11 mouse cellular contexts compared by ENCODE assay signal in genomic region chr2:113655890-113656614, GRCm38 (mm10).
DNase-seq lines count a peak whose midpoint lies in the region; ATAC-seq and TF ChIP-seq lines count a peak whose summit lies in the region.
"Had no signal": no experiment of that assay in that cellular context is flagged by ENCODE, and none has a peak within 500 bp of the region (broad histone marks: within the 10 kb centered on the region; RNA-seq: fewer than 3 reads in every experiment).

No protein-coding gene starts in this region.

- ATAC-seq in common myeloid progenitor, adult 5-6 weeks (replicated peaks; ENCODE audit: low read depth, poor library complexity, severe bottlenecking): peak; percentile 98
- ATAC-seq: intestine, postnatal 0 days had no signal

- no peak overlapping the region for H3K9ac ChIP-seq in CH12.LX (ENCODE audit: insufficient read depth, low read depth)
- H3K9ac ChIP-seq: lung, embryonic 15.5 days had no signal

- H3K27ac ChIP-seq in left cerebral cortex, adult 2 months: no peak overlapping the region
- H3K27ac ChIP-seq in CH12.LX (ENCODE audit: insufficient read depth, low read depth): no peak overlapping the region
- H3K27ac ChIP-seq: lung, embryonic 15.5 days had no signal

- H3K27me3 ChIP-seq in CH12.LX (replicated peaks): no peaks in the 10 kb centered on the region
- H3K27me3 ChIP-seq: lung, embryonic 15.5 days had no signal

- H3K4me2 ChIP-seq in CH12.LX (ENCODE audit: insufficient read depth, low read depth, poor library complexity, severe bottlenecking): no peak overlapping the region
- H3K4me2 ChIP-seq: lung, embryonic 15.5 days had no signal

- H3K9me3 ChIP-seq in CH12.LX (replicated peaks; ENCODE audit: low read length): no peaks in the 10 kb centered on the region
- H3K9me3 ChIP-seq: embryonic facial prominence, embryonic 10.5 days; lung, embryonic 15.5 days had no signal

- TF ChIP-seq POLR2A in CH12.LX (IDR thresholded peaks at IDR 0.05; ENCODE audit: low read depth, low read length): no peak
- no peak for TF ChIP-seq POLR2A in brain, embryonic 14.5 days (IDR thresholded peaks at IDR 0.05; ENCODE audit: borderline replicate concordance, extremely low read depth, insufficient read depth, insufficient read length, poor library complexity, severe bottlenecking)

- TF ChIP-seq RAD21 in CH12.LX (IDR thresholded peaks at IDR 0.05; ENCODE audit: low read depth, low read length): no peak

- intact Hi-C loops in left cerebral cortex, postnatal 4 days (cut with DNase I): no loop called here
- intact Hi-C loops in left cerebral cortex, adult 2 months (cut with DNase I): no loop called here

- in situ Hi-C loops in CH12.LX (cut with MboI; ENCODE audit: low pct_ligation_motif_present, low pct_unique_long_range_greater_than_20kb, low sequenced_read_pairs): no loop called here

- H3K79me2 ChIP-seq in CH12.LX (replicated peaks; ENCODE audit: control insufficient read depth, extremely low read depth, insufficient read depth, poor library complexity, severe bottlenecking): no peaks in the 10 kb centered on the region

- TF ChIP-seq CTCF in left cerebral cortex, adult 2 months (IDR thresholded peaks at IDR 0.05): no peak
- TF ChIP-seq CTCF in CH12.LX (conservative IDR thresholded peaks at IDR 0.05 in 1 of 2, IDR thresholded peaks at IDR 0.05 in 1 of 2; ENCODE audit: low read depth in 2 of 2, low read length in 2 of 2): no peak
- TF ChIP-seq CTCF in brain, embryonic 14.5 days (IDR thresholded peaks at IDR 0.05; ENCODE audit: borderline replicate concordance, extremely low read depth, insufficient read depth, insufficient read length): no peak

- H3K36me3 ChIP-seq in CH12.LX (replicated peaks in 1 of 2; ENCODE audit: control insufficient read depth in 1 of 2, insufficient read depth in 1 of 2, low read length in 1 of 2): no peaks in the 10 kb centered on the region
- H3K36me3 ChIP-seq: embryonic facial prominence, embryonic 10.5 days; lung, embryonic 15.5 days had no signal

- no peak overlapping the region for H3K4me3 ChIP-seq in left cerebral cortex, adult 2 months
- no peak overlapping the region for H3K4me3 ChIP-seq in CH12.LX (replicated peaks in 1 of 3; ENCODE audit: low read depth in 2 of 3, low read length in 2 of 3, poor library complexity in 1 of 3)
- H3K4me3 ChIP-seq: embryonic facial prominence, embryonic 10.5 days; lung, embryonic 15.5 days had no signal

- TF ChIP-seq EP300 in CH12.LX (IDR thresholded peaks at IDR 0.05; ENCODE audit: low read length): no peak

- DNase-seq in left cerebral cortex, postnatal 4 days: peak; percentile 19
- no peak for DNase-seq in left cerebral cortex, adult 2 months (ENCODE audit: extremely low spot score in 1 of 2, low spot score in 2 of 2)
- peak; percentile 2 for DNase-seq in CH12.LX (ENCODE audit: extremely low read depth)
- peak; percentile 13 for DNase-seq in brain, embryonic 14.5 days (ENCODE audit: low read depth)
- no peak for DNase-seq in spleen, postnatal 4 days (ENCODE audit: low spot score in 2 of 2)
- no peak for DNase-seq in kidney, postnatal 10 days
- DNase-seq: adrenal gland, postnatal 25 days had no signal

- dilution Hi-C loops in CH12.LX (cut with MboI; ENCODE audit: extremely low pct_ligation_motif_present, extremely low pct_unique_long_range_greater_than_20kb, low sequenced_read_pairs): no loop called here

- H3K4me1 ChIP-seq in CH12.LX (ENCODE audit: control insufficient read depth in 1 of 2, insufficient read depth in 2 of 2): peaks cover 4 to 5% of the 10 kb centered on the region in 2 experiments; a peak in 3 of 4 replicates

TF ChIP-seq in CH12.LX, 34 proteins besides CTCF, POLR2A, EP300 and RAD21:
- TF ChIP-seq ZMIZ1 (IDR thresholded peaks at IDR 0.05; ENCODE audit: low read depth, low read length) (no peak), MXI1 (IDR thresholded peaks at IDR 0.05; ENCODE audit: low read depth, low read length) (no peak), KAT2A (IDR thresholded peaks at IDR 0.05; ENCODE audit: insufficient replicate concordance, low read length) (no peak), USF1 (IDR thresholded peaks at IDR 0.05; ENCODE audit: low read depth, low read length) (no peak), CHD1 (IDR thresholded peaks at IDR 0.05; ENCODE audit: low read depth, low read length) (no peak), HCFC1 (IDR thresholded peaks at IDR 0.05; ENCODE audit: low read depth, low read length) (no peak), TCF12 (IDR thresholded peaks at IDR 0.05; ENCODE audit: low read depth, low read length) (no peak), SMC3 (IDR thresholded peaks at IDR 0.05; ENCODE audit: low read depth, low read length) (no peak), ELF1 (IDR thresholded peaks at IDR 0.05; ENCODE audit: low read depth, low read length) (no peak), NELFE (IDR thresholded peaks at IDR 0.05; ENCODE audit: low read depth, low read length) (no peak), MYC (IDR thresholded peaks at IDR 0.05; ENCODE audit: low read depth, low read length) (no peak), MAFK (IDR thresholded peaks at IDR 0.05; ENCODE audit: insufficient replicate concordance, low read length) (no peak), JUND (conservative IDR thresholded peaks at IDR 0.05; ENCODE audit: low read depth, low read length) (no peak), UBTF (IDR thresholded peaks at IDR 0.05; ENCODE audit: low read depth, low read length) (no peak), ZKSCAN1 (IDR thresholded peaks at IDR 0.05; ENCODE audit: borderline replicate concordance, low read depth, low read length) (no peak), RCOR1 (conservative IDR thresholded peaks at IDR 0.05; ENCODE audit: low read depth, low read length) (no peak), IRF4 (IDR thresholded peaks at IDR 0.05; ENCODE audit: low read depth, low read length) (no peak)
TF ChIP-seq in CH12.LX: peak in this region for 0.

Comparison
In these comparisons a context has a peak if more than half of its experiments do, and no peak if none do; other contexts are left out.
1. DNase-seq: peak in left cerebral cortex, postnatal 4 days (single experiment), CH12.LX (single experiment) and brain, embryonic 14.5 days (single experiment); none in left cerebral cortex, adult 2 months (0 of 2), spleen, postnatal 4 days (0 of 2) and kidney, postnatal 10 days (single experiment).